ENCODE assay signal across 8 mouse cellular contexts in genomic region chr1:52844354-52844753, GRCm38 (mm10). TPM values are rescaled to one million over a fixed set of nuclear protein-coding genes. Genes with fewer than 3 reads are reported as not detected.
DNase-seq lines count a peak whose midpoint lies in the region; ATAC-seq lines count a peak whose summit lies in the region.

No protein-coding gene starts in this region.

- H3K9me3 ChIP-seq in kidney, embryonic 15.5 days (replicated peaks): no peaks in the 10 kb centered on the region
- H3K9me3 ChIP-seq in embryonic facial prominence, embryonic 10.5 days: no peaks in the 10 kb centered on the region
- no peaks in the 10 kb centered on the region for H3K9me3 ChIP-seq in hindbrain, embryonic 14.5 days (ENCODE audit: control insufficient read depth, low read length)
- H3K9me3 ChIP-seq in midbrain, embryonic 13.5 days: no peaks in the 10 kb centered on the region

- peak overlapping the region; percentile 50; the same call in 1 of the 2 replicates for H3K27ac ChIP-seq in kidney, embryonic 15.5 days
- H3K27ac ChIP-seq in embryonic facial prominence, embryonic 10.5 days (replicated peaks): peak overlapping the region; percentile 88; the same call in 1 of the 2 replicates
- no peak overlapping the region for H3K27ac ChIP-seq in hindbrain, embryonic 14.5 days
- H3K27ac ChIP-seq in midbrain, embryonic 13.5 days: no peak overlapping the region

- H3K4me1 ChIP-seq in kidney, embryonic 15.5 days: peaks cover 8% of the 10 kb centered on the region
- peaks cover 13% of the 10 kb centered on the region for H3K4me1 ChIP-seq in embryonic facial prominence, embryonic 10.5 days
- peaks cover 8% of the 10 kb centered on the region for H3K4me1 ChIP-seq in hindbrain, embryonic 14.5 days (replicated peaks; ENCODE audit: control insufficient read depth, insufficient read depth, low read length)
- peaks cover 9% of the 10 kb centered on the region for H3K4me1 ChIP-seq in midbrain, embryonic 13.5 days (replicated peaks)

- H3K36me3 ChIP-seq in kidney, embryonic 15.5 days: no peaks in the 10 kb centered on the region
- no peaks in the 10 kb centered on the region for H3K36me3 ChIP-seq in embryonic facial prominence, embryonic 10.5 days (replicated peaks)
- no peaks in the 10 kb centered on the region for H3K36me3 ChIP-seq in hindbrain, embryonic 14.5 days (replicated peaks; ENCODE audit: control insufficient read depth, insufficient read depth)
- no peaks in the 10 kb centered on the region for H3K36me3 ChIP-seq in midbrain, embryonic 13.5 days

- ATAC-seq in kidney, embryonic 15.5 days (replicated peaks; ENCODE audit: low FRiP score): peak; percentile 14; the same call in 1 of the 2 replicates
- no peak for ATAC-seq in hindbrain, embryonic 14.5 days (ENCODE audit: low FRiP score)
- peak; percentile 53; the same call in 1 of the 2 replicates for ATAC-seq in midbrain, embryonic 13.5 days
- no peak for ATAC-seq in megakaryocyte progenitor cell, adult 5-6 weeks (replicated peaks; ENCODE audit: poor library complexity)

- no peak for DNase-seq in kidney, adult 18-20 months
- DNase-seq in embryonic facial prominence, embryonic 10.5 days (ENCODE audit: low spot score): no peak
- no peak for DNase-seq in hindbrain, embryonic 14.5 days (ENCODE audit: low spot score)
- no peak for DNase-seq in layer of hippocampus, postnatal 36 days
- DNase-seq in testis, postnatal 10 days (ENCODE audit: low spot score): no peak

- H3K9ac ChIP-seq in kidney, embryonic 15.5 days: no peak overlapping the region
- 0 out of 2 replicates have a peak overlapping the region, but pooled peaks have one; percentile 77 for H3K9ac ChIP-seq in hindbrain, embryonic 14.5 days
- no peak overlapping the region for H3K9ac ChIP-seq in midbrain, embryonic 13.5 days (replicated peaks)

- peak overlapping the region; percentile 74 for H3K4me2 ChIP-seq in kidney, embryonic 15.5 days
- H3K4me2 ChIP-seq in hindbrain, embryonic 14.5 days (replicated peaks): peak overlapping the region; percentile 52
- peak overlapping the region; percentile 70 for H3K4me2 ChIP-seq in midbrain, embryonic 13.5 days (replicated peaks)

- H3K27me3 ChIP-seq in kidney, embryonic 15.5 days: no peaks in the 10 kb centered on the region
- H3K27me3 ChIP-seq in embryonic facial prominence, embryonic 10.5 days (replicated peaks; ENCODE audit: low read depth, poor library complexity, severe bottlenecking): no peaks in the 10 kb centered on the region
- no peaks in the 10 kb centered on the region for H3K27me3 ChIP-seq in hindbrain, embryonic 14.5 days (ENCODE audit: control insufficient read depth, insufficient read depth, low read length)
- H3K27me3 ChIP-seq in midbrain, embryonic 13.5 days: no peaks in the 10 kb centered on the region

- 24% methylated on average over 3 of the region's 3 CpGs for WGBS in kidney, embryonic 15.5 days
- WGBS in embryonic facial prominence, embryonic 10.5 days: 17% methylated on average over 3 of the region's 3 CpGs
- WGBS in hindbrain, embryonic 14.5 days: 26% methylated on average over 3 of the region's 3 CpGs
- 17% methylated on average over 3 of the region's 3 CpGs for WGBS in midbrain, embryonic 13.5 days

- peak overlapping the region; percentile 71 for H3K4me3 ChIP-seq in kidney, embryonic 15.5 days (replicated peaks)
- H3K4me3 ChIP-seq in embryonic facial prominence, embryonic 10.5 days: peak overlapping the region; percentile 66
- H3K4me3 ChIP-seq in hindbrain, embryonic 14.5 days (replicated peaks; ENCODE audit: low read length): peak overlapping the region; percentile 55
- peak overlapping the region; percentile 59 for H3K4me3 ChIP-seq in midbrain, embryonic 13.5 days (replicated peaks)

RNA-seq across cellular contexts. Expression of gene Hibch, which starts 0.4 kb away (rescaled TPM):
- polyA plus RNA-seq in kidney, embryonic 15.5 days (2015; fragmentation: Nextera tagmentation; extraction: Ambion mirVana): 22.2 TPM in 2 replicates
- 22.5 and 22.7 TPM in 2 replicates for polyA plus RNA-seq in embryonic facial prominence, embryonic 10.5 days (2016; fragmentation: Nextera tagmentation; extraction: Ambion mirVana)
- polyA plus RNA-seq in hindbrain, embryonic 14.5 days (2014; fragmentation: Nextera tagmentation; extraction: Ambion mirVana): 28.4 and 32.3 TPM in 2 replicates
- polyA plus RNA-seq in midbrain, embryonic 13.5 days (2015; fragmentation: Nextera tagmentation; extraction: Ambion mirVana): 33.8 and 37.6 TPM in 2 replicates
- 51.9 and 62.8 TPM in 2 replicates for total RNA-seq in megakaryocyte progenitor cell, adult 5-6 weeks (2015)
- total RNA-seq in megakaryocyte progenitor cell, adult 5-6 weeks (2017): 98.5 and 170 TPM in 2 replicates
- total RNA-seq in layer of hippocampus, postnatal 36 days (2021): 10 to 100 TPM; 16.2 to 19.9 TPM

RNA-seq across cellular contexts. Expression of gene Inpp1, which starts 26.9 kb away (rescaled TPM):
- polyA plus RNA-seq in kidney, embryonic 15.5 days (2015; fragmentation: Nextera tagmentation; extraction: Ambion mirVana): 17.4 and 20.1 TPM in 2 replicates
- polyA plus RNA-seq in embryonic facial prominence, embryonic 10.5 days (2016; fragmentation: Nextera tagmentation; extraction: Ambion mirVana): 13.7 and 15.7 TPM in 2 replicates
- polyA plus RNA-seq in hindbrain, embryonic 14.5 days (2014; fragmentation: Nextera tagmentation; extraction: Ambion mirVana): 35.1 and 35.7 TPM in 2 replicates
- polyA plus RNA-seq in midbrain, embryonic 13.5 days (2015; fragmentation: Nextera tagmentation; extraction: Ambion mirVana): 23.2 and 23.3 TPM in 2 replicates
- 9.8 and 14.7 TPM in 2 replicates for total RNA-seq in megakaryocyte progenitor cell, adult 5-6 weeks (2015)
- 8.5 and 23.8 TPM in 2 replicates for total RNA-seq in megakaryocyte progenitor cell, adult 5-6 weeks (2017)
- total RNA-seq in layer of hippocampus, postnatal 36 days (2021): 10 to 100 TPM; 35.3 to 41.0 TPM

Comparison
In these comparisons a context has a peak if more than half of its experiments do, and no peak if none do; other contexts are left out.
1. ATAC-seq: peak in kidney, embryonic 15.5 days (single experiment) and midbrain, embryonic 13.5 days (single experiment); none in hindbrain, embryonic 14.5 days (single experiment) and megakaryocyte progenitor cell, adult 5-6 weeks (single experiment).
2. H3K27ac ChIP-seq: peak in kidney, embryonic 15.5 days (single experiment) and embryonic facial prominence, embryonic 10.5 days (single experiment); none in hindbrain, embryonic 14.5 days (single experiment) and midbrain, embryonic 13.5 days (single experiment).
3. Peak in every context shown above with its lines, with median percentiles within 50 percentile points of each other: H3K4me2 ChIP-seq and H3K4me3 ChIP-seq.